Comparison of ENCODE assay signal across 12 mouse cellular contexts in genomic region chr15:88036146-88037000, GRCm38 (mm10).
A peak's percentile ranks its signal among the peaks of the same experiment; 100 is the strongest.
DNase-seq lines count a peak whose midpoint lies in the region; ATAC-seq and TF ChIP-seq lines count a peak whose summit lies in the region.
"Had no signal": no experiment of that assay in that cellular context is flagged by ENCODE, and none has a peak within 500 bp of the region (broad histone marks: within the 10 kb centered on the region; RNA-seq: fewer than 3 reads in every experiment).

No protein-coding gene starts in this region.

- WGBS in kidney, embryonic 14.5 days = 47% methylated on average over 22 of the region's 22 CpGs
- 52% methylated on average over 22 of the region's 22 CpGs for WGBS in hindbrain, embryonic 11.5 days
- 76% methylated on average over 22 of the region's 22 CpGs for WGBS in midbrain, embryonic 11.5 days

- H3K9ac ChIP-seq in kidney, embryonic 14.5 days (ENCODE audit: low read depth, low read length) = no peak overlapping the region
- H3K9ac ChIP-seq in hindbrain, embryonic 11.5 days (ENCODE audit: low read depth, low read length) = no peak overlapping the region
- H3K9ac ChIP-seq in midbrain, embryonic 11.5 days (ENCODE audit: low read length) = no peak overlapping the region
- H3K9ac ChIP-seq: embryonic facial prominence, embryonic 12.5 days; heart, embryonic 13.5 days; limb, embryonic 15.5 days had no signal

- H3K27ac ChIP-seq in kidney, embryonic 14.5 days (ENCODE audit: low read depth, low read length) = no peak overlapping the region
- peak overlapping the region; percentile 65 for H3K27ac ChIP-seq in hindbrain, embryonic 11.5 days (ENCODE audit: low read depth, low read length)
- H3K27ac ChIP-seq in midbrain, embryonic 11.5 days (ENCODE audit: low read depth, low read length) = no peak overlapping the region
- H3K27ac ChIP-seq: embryonic facial prominence, embryonic 12.5 days; heart, embryonic 13.5 days; limb, embryonic 15.5 days had no signal

- H3K27me3 ChIP-seq in kidney, embryonic 14.5 days (ENCODE audit: control insufficient read depth, insufficient read depth, low read length) = no peaks in the 10 kb centered on the region
- no peaks in the 10 kb centered on the region for H3K27me3 ChIP-seq in hindbrain, embryonic 11.5 days (ENCODE audit: control insufficient read depth, insufficient read depth, low read length)
- H3K27me3 ChIP-seq in midbrain, embryonic 11.5 days (ENCODE audit: control insufficient read depth, insufficient read depth, low read length) = no peaks in the 10 kb centered on the region
- H3K27me3 ChIP-seq: CH12.LX; embryonic facial prominence, embryonic 12.5 days; limb, embryonic 15.5 days had no signal

- H3K4me2 ChIP-seq in kidney, embryonic 14.5 days (replicated peaks; ENCODE audit: low read depth, low read length) = no peak overlapping the region
- no peak overlapping the region for H3K4me2 ChIP-seq in hindbrain, embryonic 11.5 days (replicated peaks; ENCODE audit: low read depth, low read length)
- H3K4me2 ChIP-seq in midbrain, embryonic 11.5 days = no peak overlapping the region
- H3K4me2 ChIP-seq: embryonic facial prominence, embryonic 12.5 days; heart, embryonic 13.5 days; limb, embryonic 15.5 days had no signal

- H3K36me3 ChIP-seq in kidney, embryonic 14.5 days (ENCODE audit: control insufficient read depth, insufficient read depth, low read length) = no peaks in the 10 kb centered on the region
- H3K36me3 ChIP-seq in hindbrain, embryonic 11.5 days (ENCODE audit: control insufficient read depth, insufficient read depth, low read length) = no peaks in the 10 kb centered on the region
- no peaks in the 10 kb centered on the region for H3K36me3 ChIP-seq in midbrain, embryonic 11.5 days (ENCODE audit: control insufficient read depth, insufficient read depth, low read length)
- H3K36me3 ChIP-seq: embryonic facial prominence, embryonic 12.5 days; heart, embryonic 13.5 days; limb, embryonic 15.5 days had no signal

- TF ChIP-seq CTCF in brain, embryonic 14.5 days (IDR thresholded peaks at IDR 0.05; ENCODE audit: borderline replicate concordance, extremely low read depth, insufficient read depth, insufficient read length) = no peak

- H3K4me1 ChIP-seq in kidney, embryonic 14.5 days (ENCODE audit: control insufficient read depth, insufficient read depth, low read length) = no peaks in the 10 kb centered on the region
- no peaks in the 10 kb centered on the region; the same call in 1 of the 2 replicates for H3K4me1 ChIP-seq in hindbrain, embryonic 11.5 days (replicated peaks; ENCODE audit: control insufficient read depth, insufficient read depth, low read length)
- peaks cover 3% of the 10 kb centered on the region; the same call in 1 of the 2 replicates for H3K4me1 ChIP-seq in midbrain, embryonic 11.5 days (ENCODE audit: control insufficient read depth, insufficient read depth, low read length)
- H3K4me1 ChIP-seq: embryonic facial prominence, embryonic 12.5 days; heart, embryonic 13.5 days; limb, embryonic 15.5 days had no signal

- H3K4me3 ChIP-seq in kidney, embryonic 14.5 days (ENCODE audit: low read length) = no peak overlapping the region
- no peak overlapping the region for H3K4me3 ChIP-seq in hindbrain, embryonic 11.5 days (ENCODE audit: low read depth, low read length)
- no peak overlapping the region for H3K4me3 ChIP-seq in midbrain, embryonic 11.5 days (ENCODE audit: low read depth, low read length)
- H3K4me3 ChIP-seq: embryonic facial prominence, embryonic 12.5 days; heart, embryonic 13.5 days; limb, embryonic 15.5 days had no signal

- no peak for DNase-seq in kidney, adult 11 months
- peak; percentile 70 for DNase-seq in brain, embryonic 14.5 days (ENCODE audit: low read depth)
- DNase-seq in hindbrain, embryonic 11.5 days (ENCODE audit: low spot score) = peak; percentile 53
- no peak for DNase-seq in midbrain, embryonic 11.5 days (ENCODE audit: low spot score, missing footprints)
- no peak for DNase-seq in c-Kit-positive CD71-positive TER-119-positive erythroid progenitor cells, embryonic 14.5 days (ENCODE audit: low spot score)
- no peak for DNase-seq in adrenal gland, postnatal 25 days

- H3K9me3 ChIP-seq in kidney, embryonic 14.5 days (ENCODE audit: control insufficient read depth, low read length) = no peaks in the 10 kb centered on the region
- H3K9me3 ChIP-seq in hindbrain, embryonic 11.5 days (ENCODE audit: control insufficient read depth, low read length) = no peaks in the 10 kb centered on the region
- no peaks in the 10 kb centered on the region for H3K9me3 ChIP-seq in midbrain, embryonic 11.5 days (ENCODE audit: control insufficient read depth, low read length)
- H3K9me3 ChIP-seq: embryonic facial prominence, embryonic 12.5 days; heart, embryonic 13.5 days; limb, embryonic 15.5 days had no signal

- TF ChIP-seq POLR2A in brain, embryonic 14.5 days (IDR thresholded peaks at IDR 0.05; ENCODE audit: borderline replicate concordance, extremely low read depth, insufficient read depth, insufficient read length, poor library complexity, severe bottlenecking) = no peak

- ATAC-seq in kidney, embryonic 14.5 days (ENCODE audit: low FRiP score, low TSS enrichment) = peak; percentile 71
- peak; percentile 87 for ATAC-seq in hindbrain, embryonic 11.5 days (ENCODE audit: low FRiP score)
- ATAC-seq in midbrain, embryonic 11.5 days (ENCODE audit: low FRiP score) = 0 out of 2 replicates have a peak, but pooled peaks have one; percentile 42
- ATAC-seq in megakaryocyte, adult 5-6 weeks (ENCODE audit: poor library complexity, severe bottlenecking) = no peak

Comparison
In these comparisons a context has a peak if more than half of its experiments do, and no peak if none do; other contexts are left out.
1. DNase-seq: peak in brain, embryonic 14.5 days (single experiment) and hindbrain, embryonic 11.5 days (single experiment); none in kidney, adult 11 months (single experiment), midbrain, embryonic 11.5 days (single experiment), c-Kit-positive CD71-positive TER-119-positive erythroid progenitor cells, embryonic 14.5 days (single experiment) and adrenal gland, postnatal 25 days (single experiment).